Mouse (Mus musculus) heart, embryonic 11.5 days (tissue): Measurements from ENCODE around the gene Ormdl2. TPM values are rescaled to one million over a fixed set of nuclear protein-coding genes. Genes with fewer than 3 reads are reported as not detected.
"Not testable (repeated sequence)": the region's sequence is repeated elsewhere in the genome, so short reads cannot be mapped to it uniquely, and the experiment has no call there.

ENCODE experiments used
- ATAC-seq: fragments of 200-750 bp; cut with Nextera tagmentation; replicated peaks from 2 replicates; pipeline ENCODE4 v1.8.0; 2017; ENCODE audit warnings: moderate library complexity; ENCODE audit not compliant: insufficient number of reproducible peaks, low FRiP score, low TSS enrichment
- H3K27ac ChIP-seq: fragments of 300-500 bp; sonication (generic); 2 replicates; pipeline ENCODE4 v1.5.1; 2014; ENCODE audit warnings: mild to moderate bottlenecking, low read depth, low read length
- H3K27me3 ChIP-seq: fragments of 300-500 bp; sonication (generic); 2 replicates; pipeline ENCODE4 v1.6.1; 2014; ENCODE audit warnings: mild to moderate bottlenecking, low read length, mixed read lengths; ENCODE audit not compliant: control insufficient read depth, insufficient read depth
- H3K36me3 ChIP-seq: fragments of 300-500 bp; sonication (generic); 2 replicates; pipeline ENCODE4 v1.6.1; 2014; ENCODE audit warnings: mild to moderate bottlenecking, low read length, moderate library complexity, mixed read lengths; ENCODE audit not compliant: control insufficient read depth, insufficient read depth
- H3K4me1 ChIP-seq: fragments of 300-500 bp; sonication (generic); 2 replicates; pipeline ENCODE4 v1.6.1; 2014; ENCODE audit warnings: low read length; ENCODE audit not compliant: control insufficient read depth, insufficient read depth
- H3K4me2 ChIP-seq: fragments of 300-500 bp; sonication (generic); 2 replicates; pipeline ENCODE4 v1.6.1; 2014; ENCODE audit warnings: mild to moderate bottlenecking, moderate library complexity
- H3K4me3 ChIP-seq: fragments of 300-500 bp; sonication (generic); 2 replicates; pipeline ENCODE4 v1.5.1; 2014; ENCODE audit warnings: low read depth, low read length
- H3K9ac ChIP-seq: fragments of 300-500 bp; sonication (generic); 2 replicates; pipeline ENCODE4 v1.6.1; 2014; ENCODE audit warnings: mild to moderate bottlenecking, low read depth, low read length, moderate library complexity
- H3K9me3 ChIP-seq: fragments of 300-500 bp; sonication (generic); replicated peaks from 2 replicates; pipeline ENCODE4 v1.6.1; 2016; ENCODE audit warnings: low read length; ENCODE audit not compliant: control insufficient read depth
- WGBS: fragments of 180-500 bp; shearing (Covaris S2); extraction: QIAGEN DNeasy Blood & Tissue Kit; methylation state at CpG from one replicate; pipeline ENCODE4 v1.1.7; 2014; ENCODE audit not compliant: insufficient replicate concordance; 5-methylcytosine and 5-hydroxymethylcytosine counted together
- polyA plus RNA-seq: library from polyadenylated mRNA; unstranded; fragments of >200 nt; fragmentation: Nextera tagmentation; extraction: Ambion mirVana; gene quantifications from 2 replicates; pipeline ENCODE4 v1.2.1, GENCODE M21; 2014

Ormdl2 gene
- polyA plus RNA-seq, 1 experiment from 2014 or later = 60.3 TPM

DNA sequence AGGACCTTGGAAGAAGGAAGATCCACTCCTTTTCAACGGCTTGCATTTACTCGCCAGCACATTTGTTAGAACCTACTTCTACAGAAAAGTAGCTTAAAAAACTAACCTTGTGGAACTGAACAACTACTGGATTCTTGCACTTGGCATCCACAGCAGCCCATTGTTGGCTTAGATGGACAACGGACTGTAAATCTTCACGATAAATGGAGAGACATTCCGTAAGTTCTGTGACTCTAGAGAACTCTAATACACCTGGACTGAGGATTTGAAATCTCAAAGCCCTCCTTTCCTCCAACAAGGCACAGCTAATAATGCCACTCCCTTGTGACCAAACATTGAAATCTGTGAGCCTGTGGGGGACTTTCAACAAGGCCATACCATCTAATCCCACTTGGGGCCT, 21.8 kb upstream of the Ormdl2 start:
- Histone ChIP-seq H3K36me3 (peaks cover 13% of the 10 kb centered on the region), H3K4me2 (no peak overlapping the region), H3K9ac (no peak overlapping the region), H3K4me1 (no peaks in the 10 kb centered on the region), H3K9me3 (no peaks in the 10 kb centered on the region), H3K4me3 (no peak overlapping the region), H3K27me3 (no peaks in the 10 kb centered on the region), H3K27ac (no peak overlapping the region)
- WGBS = 94% methylated on average over 5 of the region's 5 CpGs
- ATAC-seq = no peak

DNA sequence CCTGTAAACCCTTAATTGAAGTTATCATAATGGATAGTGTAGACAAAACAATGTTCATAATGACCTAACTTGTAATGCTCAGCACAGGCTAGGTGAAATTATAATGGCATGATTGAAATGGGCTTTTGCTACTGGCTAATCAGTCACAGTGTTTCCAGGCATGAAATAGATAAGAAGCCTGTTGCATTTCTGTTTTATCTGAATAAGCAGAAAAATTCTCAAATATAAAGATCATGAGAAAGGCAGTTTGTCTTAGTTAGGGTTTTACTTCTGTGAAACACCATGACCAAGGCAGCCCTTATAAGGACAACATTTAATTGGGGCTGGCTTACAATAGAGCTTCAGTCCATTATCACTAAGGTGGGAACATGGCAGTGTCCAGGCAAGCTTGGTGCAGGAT, 19.2 kb upstream of the Ormdl2 start:
- ATAC-seq = no peak
- H3K27ac ChIP-seq = no peak overlapping the region
- peaks cover 16% of the 10 kb centered on the region for H3K36me3 ChIP-seq
- no peaks in the 10 kb centered on the region for H3K27me3 ChIP-seq
- no peak overlapping the region for H3K9ac ChIP-seq
- no peak overlapping the region for H3K4me3 ChIP-seq
- no peak overlapping the region for H3K4me2 ChIP-seq
- H3K4me1 ChIP-seq = no peaks in the 10 kb centered on the region
- H3K9me3 ChIP-seq = no peaks in the 10 kb centered on the region

DNA sequence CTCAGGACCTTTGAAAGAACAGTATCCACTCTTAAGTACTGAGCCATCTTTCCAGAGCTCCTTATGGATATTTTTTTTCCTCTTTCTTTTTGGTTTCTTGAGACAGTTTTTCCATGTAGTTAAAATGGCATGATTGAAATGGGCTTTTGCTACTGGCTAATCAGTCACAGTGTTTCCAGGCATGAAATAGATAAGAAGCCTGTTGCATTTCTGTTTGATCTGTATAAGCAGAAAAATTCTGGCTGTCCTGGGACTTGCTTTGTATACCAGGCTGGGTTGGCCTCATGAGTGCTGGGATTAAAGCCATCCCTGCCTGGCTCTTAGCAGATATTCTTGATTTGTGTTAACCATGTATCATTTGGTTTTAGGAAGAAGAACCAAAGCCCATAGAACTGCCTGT, 18.0 kb upstream of the Ormdl2 start:
- Histone ChIP-seq H3K4me1 (no peaks in the 10 kb centered on the region), H3K9me3 (no peaks in the 10 kb centered on the region), H3K36me3 (peaks cover 20% of the 10 kb centered on the region), H3K27ac (no peak overlapping the region), H3K9ac (no peak overlapping the region), H3K27me3 (no peaks in the 10 kb centered on the region), H3K4me2 (no peak overlapping the region), H3K4me3 (no peak overlapping the region)
- ATAC-seq = no peak

DNA sequence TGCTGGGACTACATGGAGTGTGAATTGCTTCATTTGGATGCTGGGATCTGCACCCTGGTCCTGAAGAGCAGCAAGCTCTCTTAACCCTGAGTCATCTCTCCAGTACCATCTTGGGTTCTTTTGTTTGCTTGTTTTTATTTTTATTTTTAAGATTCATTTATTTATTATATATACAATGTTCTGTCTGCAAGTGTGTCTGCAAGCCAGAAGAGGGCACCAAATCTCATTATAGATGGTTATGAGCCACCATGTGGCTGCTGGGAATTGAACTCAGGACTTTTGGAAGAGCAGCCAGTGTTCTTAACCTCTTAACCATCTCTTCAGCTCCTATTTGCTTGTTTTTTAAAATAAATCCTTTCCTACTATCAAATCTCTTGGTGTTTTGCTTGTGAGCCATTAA, 16.0 kb upstream of the Ormdl2 start:
- no peak overlapping the region for H3K27ac ChIP-seq
- H3K4me2 ChIP-seq = no peak overlapping the region
- H3K4me1 ChIP-seq = no peaks in the 10 kb centered on the region
- ATAC-seq = no peak
- no peaks in the 10 kb centered on the region for H3K9me3 ChIP-seq
- no peak overlapping the region for H3K9ac ChIP-seq
- H3K27me3 ChIP-seq = no peaks in the 10 kb centered on the region
- peaks cover 25% of the 10 kb centered on the region for H3K36me3 ChIP-seq
- H3K4me3 ChIP-seq = no peak overlapping the region

DNA sequence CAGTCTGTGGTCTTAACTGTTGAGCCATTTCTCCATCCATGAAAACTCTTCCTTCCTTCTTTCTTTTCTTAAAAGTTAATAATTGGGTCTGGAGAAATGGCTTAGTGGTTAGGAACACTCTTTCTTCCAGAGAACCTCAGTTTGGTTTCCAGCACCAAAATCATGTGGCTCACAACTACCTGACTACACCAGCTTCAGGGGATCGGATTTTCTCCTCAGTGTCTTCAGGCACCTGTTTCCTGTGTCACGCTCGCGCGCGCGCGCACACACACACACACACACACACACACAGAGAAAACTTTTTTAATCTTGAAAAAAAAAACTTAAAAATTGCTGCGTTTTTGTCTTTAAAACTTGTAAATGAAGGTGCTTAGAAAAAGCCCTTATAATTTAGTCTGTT, 2.4 kb upstream of the Ormdl2 start:
- 95% methylated on average over 9 of the region's 9 CpGs for WGBS
- Histone ChIP-seq H3K4me3 (no peak overlapping the region), H3K9ac (no peak overlapping the region), H3K4me2 (no peak overlapping the region), H3K27me3 (no peaks in the 10 kb centered on the region), H3K27ac (no peak overlapping the region), H3K9me3 (no peaks in the 10 kb centered on the region), H3K4me1 (peaks cover 7% of the 10 kb centered on the region), H3K36me3 (no peaks in the 10 kb centered on the region)
- ATAC-seq = no peak

DNA sequence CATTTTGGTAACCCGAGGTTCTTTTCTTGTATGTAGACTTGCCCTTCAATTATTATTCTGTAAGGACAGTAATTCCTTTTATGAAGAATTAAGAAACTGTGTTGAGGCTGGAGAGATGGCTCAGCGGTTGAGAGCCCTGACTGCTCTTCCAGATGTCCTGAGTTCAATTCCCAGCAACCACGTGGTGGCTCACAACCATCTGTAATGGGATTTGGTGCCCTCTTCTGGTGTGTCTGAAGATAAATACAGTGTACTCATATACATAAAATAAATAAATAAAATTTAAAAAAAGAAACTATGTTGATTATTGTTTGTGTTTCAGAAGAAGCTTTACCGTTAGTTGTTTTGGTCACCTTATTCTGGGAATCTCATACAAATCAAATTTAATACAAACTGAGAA, 1.6 kb upstream of the Ormdl2 start:
- Histone ChIP-seq H3K4me3 (peak overlapping the region; percentile 95; the same call in 1 of the 2 replicates), H3K4me2 (peak overlapping the region; percentile 79)
- ATAC-seq, H3K4me1 ChIP-seq, H3K36me3 ChIP-seq, H3K9ac ChIP-seq, H3K27me3 ChIP-seq, H3K9me3 ChIP-seq, H3K27ac ChIP-seq: not testable (repeated sequence)
- 69% methylated on average over 4 of the region's 4 CpGs for WGBS

DNA sequence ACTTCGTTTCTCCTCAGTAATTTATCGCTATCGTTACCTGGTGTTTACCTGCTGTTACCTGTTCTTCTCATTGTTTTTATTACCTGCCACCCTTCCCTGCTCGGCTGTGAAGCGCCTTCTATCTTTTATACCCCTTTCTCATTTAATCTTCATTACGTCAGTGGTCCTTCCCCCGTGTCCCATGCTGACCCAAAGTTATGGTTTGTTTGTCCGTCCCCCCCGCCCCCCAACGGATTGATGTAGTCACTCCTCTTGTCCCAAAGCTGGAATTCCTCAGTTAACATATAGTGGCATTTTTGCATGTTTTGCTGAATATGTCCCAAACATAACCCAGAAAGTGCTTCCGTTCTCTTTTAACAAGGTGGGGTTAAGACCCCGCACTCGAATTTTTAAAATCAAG, 690 bp upstream of the Ormdl2 start:
- peaks cover 7% of the 10 kb centered on the region for H3K4me1 ChIP-seq
- H3K9me3 ChIP-seq = no peaks in the 10 kb centered on the region
- H3K36me3 ChIP-seq = 0 out of 2 replicates have a peak, but pooled peaks cover 8% of the 10 kb centered on the region
- peak overlapping the region; percentile 93 for H3K9ac ChIP-seq
- 4% methylated on average over 13 of the region's 13 CpGs for WGBS
- ATAC-seq = no peak
- peak overlapping the region; percentile 79 for H3K4me2 ChIP-seq
- H3K4me3 ChIP-seq = peak overlapping the region; percentile 95
- H3K27ac ChIP-seq = peak overlapping the region; percentile 54
- H3K27me3 ChIP-seq = no peaks in the 10 kb centered on the region

DNA sequence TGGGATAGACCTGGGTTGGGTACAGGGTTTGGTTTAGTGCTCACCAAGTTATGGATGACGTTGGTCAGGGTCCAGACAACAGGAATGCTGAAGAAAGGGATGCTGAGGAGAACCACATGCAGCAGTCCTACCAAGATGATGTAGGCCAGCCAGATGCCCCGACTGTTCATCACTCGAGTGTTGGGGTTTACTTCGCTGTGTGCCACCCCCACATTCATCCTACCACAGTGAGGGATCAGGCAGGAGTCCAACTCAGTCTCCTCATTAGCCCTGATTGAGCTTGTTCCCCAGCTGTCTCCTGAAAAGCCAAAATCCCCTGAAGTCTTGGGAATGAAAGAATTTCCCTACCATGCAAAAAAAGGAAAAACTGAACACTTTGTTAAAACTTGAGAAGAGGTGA, 1.2 kb downstream of the Ormdl2 start:
- Histone ChIP-seq H3K27me3 (no peaks in the 10 kb centered on the region), H3K36me3 (peaks cover 16% of the 10 kb centered on the region), H3K9me3 (no peaks in the 10 kb centered on the region), H3K9ac (no peak overlapping the region), H3K27ac (no peak overlapping the region), H3K4me3 (no peak overlapping the region), H3K4me1 (peaks cover 7% of the 10 kb centered on the region), H3K4me2 (no peak overlapping the region)
- WGBS = 88% methylated on average over 4 of the region's 4 CpGs
- no peak for ATAC-seq

DNA sequence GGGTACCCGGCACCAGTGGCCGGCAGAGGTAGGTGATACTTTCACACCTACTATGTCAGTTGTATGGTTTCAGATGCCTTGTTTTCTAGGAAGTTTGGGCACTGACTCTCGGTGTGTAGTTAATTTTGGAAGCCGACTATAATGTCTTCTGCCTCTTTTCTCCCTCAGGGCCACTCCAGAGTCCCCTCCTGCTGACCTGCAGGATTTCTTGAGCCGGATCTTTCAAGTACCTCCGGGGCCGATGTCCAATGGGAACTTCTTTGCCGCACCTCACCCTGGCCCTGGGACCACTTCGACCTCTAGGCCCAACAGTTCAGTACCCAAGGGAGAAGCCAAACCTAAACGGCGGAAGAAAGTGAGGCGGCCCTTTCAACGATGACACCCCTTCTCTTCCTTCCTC, 4.4 kb downstream of the Ormdl2 start, which contains the start of gene Sarnp:
Sarnp (plus strand) TSS at position 301 of the 400 bp plus-strand sequence.
- Histone ChIP-seq H3K4me1 (no peaks in the 10 kb centered on the region), H3K36me3 (peaks cover 28% of the 10 kb centered on the region), H3K27ac (no peak within 1 kb of the TSS), H3K9me3 (no peaks in the 10 kb centered on the region), H3K4me2 (no peak within 1 kb of the TSS), H3K27me3 (no peaks in the 10 kb centered on the region), H3K4me3 (no peak within 1 kb of the TSS), H3K9ac (no peak within 1 kb of the TSS)
- 87% methylated on average over 13 of the region's 13 CpGs for WGBS
- ATAC-seq = no peak
